Mouse (Mus musculus): ENCODE measurements around the gene Il20rb.

Gene Il20rb

DNA sequence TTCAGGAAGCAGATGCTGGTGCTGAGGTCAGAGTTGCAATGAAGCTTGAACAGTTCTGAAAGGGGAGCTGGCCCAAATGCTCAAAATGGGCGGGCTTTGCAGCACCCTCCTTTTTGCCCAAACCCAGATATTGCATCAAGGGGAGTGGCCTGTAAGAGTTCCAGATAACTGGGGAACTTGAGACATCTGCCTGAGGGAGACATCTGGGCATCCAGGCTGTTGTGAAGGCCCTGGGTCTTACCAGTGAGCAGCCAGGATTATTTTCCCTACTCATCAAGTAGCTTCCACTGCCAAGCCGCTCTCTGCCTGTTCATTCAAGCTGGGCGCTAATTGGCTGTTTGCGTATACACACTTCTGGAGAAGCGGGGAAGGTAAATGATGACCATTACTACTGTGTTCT, at the start of gene Il20rb:
Gene Il20rb (minus strand): TSS at position 358 of the 400 bp plus-strand sequence.
- DNase-seq (ENCODE audit: low spot score): no peak

DNA sequence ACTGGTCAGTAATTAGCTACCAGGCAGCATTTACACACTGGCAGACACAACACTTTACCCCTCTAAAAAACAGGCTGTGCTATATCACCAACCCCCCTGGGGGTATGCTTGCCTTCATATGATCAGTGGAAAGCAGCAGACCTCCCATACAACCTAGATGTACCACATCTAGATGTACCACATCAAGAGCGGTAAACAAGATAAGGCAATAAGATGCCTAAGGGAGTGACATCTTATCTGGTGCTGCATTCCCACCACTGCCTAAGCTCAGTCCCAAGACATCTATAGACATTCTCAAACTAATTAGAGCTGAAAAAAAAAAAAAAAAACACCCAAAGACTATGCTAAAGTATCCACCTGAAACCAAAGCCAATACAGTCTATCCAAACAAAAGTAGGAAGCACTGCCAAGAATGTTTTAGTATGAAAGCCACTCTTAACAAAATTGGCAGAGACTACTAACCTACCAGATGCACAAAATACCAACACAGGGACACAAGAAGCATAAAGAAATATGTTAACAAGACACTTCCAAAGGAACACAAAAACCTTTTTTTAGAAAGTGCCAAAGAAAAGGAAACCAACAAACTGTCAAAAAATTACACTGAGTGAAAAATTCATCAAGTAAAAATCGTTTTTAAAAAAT, 49.2 kb upstream of the Il20rb start:
- no peak for DNase-seq (ENCODE audit: low spot score)

DNA sequence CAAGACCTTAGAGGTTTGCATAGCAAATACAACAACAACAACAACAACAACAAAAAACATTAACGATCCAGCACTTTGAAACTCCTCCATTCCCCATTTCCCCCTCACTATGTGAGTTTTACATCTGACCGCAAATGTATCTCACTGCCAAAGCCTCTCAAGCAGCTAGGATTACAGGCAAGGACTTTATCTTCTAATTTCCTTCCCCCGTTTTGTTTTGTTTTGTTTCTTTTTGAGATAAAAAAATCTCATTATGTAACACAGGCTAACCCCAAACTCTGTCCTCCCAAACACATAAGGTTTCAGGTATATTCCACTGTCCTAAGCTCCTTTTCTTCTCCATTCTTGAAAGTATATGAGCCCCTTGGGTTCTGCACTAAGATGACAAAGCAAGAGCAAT, 48.1 kb upstream of the Il20rb start:
- DNase-seq (ENCODE audit: low spot score): no peak

DNA sequence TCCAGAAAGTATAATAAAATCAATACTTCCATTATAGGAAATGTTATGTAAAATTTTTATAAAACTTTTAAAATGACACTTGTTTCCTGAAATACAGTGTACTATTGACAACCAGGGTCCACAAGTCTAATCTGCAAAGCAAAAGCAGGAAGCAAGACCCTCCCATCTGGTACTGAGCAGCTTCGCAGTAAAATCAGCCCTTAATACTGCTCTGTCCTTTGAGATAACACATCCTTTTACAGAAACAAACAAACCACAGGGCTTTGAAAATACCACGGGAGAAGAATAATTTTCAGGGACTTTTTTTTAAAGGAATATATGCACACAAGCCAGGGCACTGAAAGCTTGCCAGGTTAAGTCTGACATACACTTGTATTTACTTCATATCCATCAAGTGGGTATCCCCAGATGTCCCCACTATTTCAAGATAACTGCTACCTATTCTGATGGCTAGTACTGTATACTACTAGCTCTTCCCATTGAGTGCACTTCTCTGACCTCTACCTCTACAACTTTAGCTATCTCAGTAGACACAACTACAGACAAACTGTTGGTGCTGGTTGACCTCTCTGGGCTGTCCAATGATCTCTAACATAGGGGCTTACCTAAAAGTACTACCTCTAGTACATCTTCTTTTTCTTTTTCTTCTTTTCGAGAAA, 46.4 kb upstream of the Il20rb start:
- no peak for DNase-seq (ENCODE audit: low spot score)

DNA sequence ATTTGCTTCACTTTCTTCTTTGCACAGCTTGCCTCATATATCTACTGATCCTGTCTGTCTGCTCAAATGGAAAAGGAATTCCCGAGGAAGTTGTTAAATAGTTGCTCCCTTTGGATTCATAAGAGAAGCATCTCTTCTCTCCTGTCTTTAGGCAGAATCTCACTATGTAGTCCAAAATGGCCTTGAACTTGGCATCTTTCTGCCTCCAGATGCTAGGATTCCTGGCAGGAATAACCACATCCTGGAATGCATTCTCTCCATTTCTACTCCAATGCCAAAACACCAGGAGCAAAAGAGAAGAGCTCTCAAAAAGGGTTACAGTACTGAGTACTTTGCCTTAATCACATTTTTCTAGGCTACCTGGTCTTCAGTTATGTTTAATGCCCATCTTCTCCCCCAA, 44.7 kb upstream of the Il20rb start:
- DNase-seq (ENCODE audit: low spot score): no peak

DNA sequence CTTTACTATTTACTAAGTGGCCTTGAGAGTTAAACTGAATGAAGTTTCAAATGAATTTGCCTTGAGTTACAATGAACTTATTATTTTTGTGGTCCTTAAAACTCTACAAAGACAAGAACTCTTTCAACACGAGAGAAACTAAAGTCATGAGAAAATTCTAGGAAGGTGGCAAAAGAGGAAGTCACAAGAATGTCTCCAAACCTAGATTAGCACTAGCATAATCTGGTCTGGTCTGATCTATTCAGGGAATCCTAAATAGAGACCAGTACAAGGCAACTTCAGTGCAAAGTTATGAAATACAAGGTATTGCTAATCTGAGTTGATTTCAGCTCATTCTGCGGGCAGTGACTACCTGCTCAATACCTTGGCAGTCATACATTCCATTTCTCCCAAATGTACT, 38.6 kb upstream of the Il20rb start:
- no peak for DNase-seq (ENCODE audit: low spot score)

DNA sequence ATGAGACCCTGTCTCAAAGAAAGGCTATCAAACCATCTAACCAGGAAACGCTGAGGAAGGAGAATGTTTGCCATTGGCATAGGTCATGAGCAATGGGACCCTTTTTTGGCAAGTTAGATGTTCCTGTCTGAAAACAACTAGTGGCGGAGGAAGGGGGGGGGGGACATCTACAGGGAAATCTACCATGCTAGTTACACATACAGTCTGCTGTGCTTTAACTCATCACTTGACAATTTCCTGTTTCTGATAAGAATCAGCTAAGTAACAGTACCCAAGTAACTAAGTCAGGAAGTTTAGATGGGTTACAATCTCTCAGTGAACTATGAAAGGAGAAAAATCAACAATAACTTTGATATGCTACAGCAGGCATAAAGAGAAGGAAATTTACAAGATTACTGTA, 35.4 kb upstream of the Il20rb start:
- DNase-seq (ENCODE audit: low spot score): no peak

DNA sequence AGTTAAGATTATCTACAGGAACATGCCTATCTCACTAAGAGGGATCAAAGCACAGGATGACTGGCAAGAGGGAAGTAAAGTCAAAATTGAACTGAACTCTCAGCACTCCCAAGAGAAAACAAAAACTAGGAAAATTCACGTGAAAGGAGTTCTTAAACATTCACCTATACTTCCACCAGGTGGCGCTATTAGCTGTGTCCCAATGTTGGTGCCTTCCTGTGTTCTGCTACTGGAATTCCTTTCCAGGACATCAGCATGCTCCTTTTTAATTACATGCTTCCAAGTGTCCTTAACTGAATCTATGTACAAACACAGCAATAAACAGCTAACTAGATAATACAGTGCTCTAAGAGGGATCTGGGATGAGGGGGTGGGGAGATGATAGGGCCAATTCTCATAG, 34.0 kb upstream of the Il20rb start:
- no peak for DNase-seq (ENCODE audit: low spot score)

DNA sequence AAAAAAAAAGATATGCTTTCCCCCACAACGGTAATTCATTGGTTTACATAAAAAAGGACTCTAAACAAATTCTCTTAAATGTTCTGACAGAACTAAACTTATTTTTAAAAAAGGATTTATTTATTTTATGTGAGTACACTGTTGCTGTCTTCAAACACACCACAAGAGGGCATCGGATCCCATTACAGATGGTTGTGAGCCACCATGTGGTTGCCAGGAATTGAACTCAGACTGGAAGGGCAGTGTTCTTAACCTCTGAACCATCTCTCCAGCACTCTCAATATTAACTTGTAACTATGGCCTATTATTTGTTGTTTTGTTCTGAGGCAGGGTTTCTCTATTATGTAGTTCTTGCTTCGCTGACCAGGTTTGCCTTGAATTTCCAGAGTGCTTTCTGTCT, 33.4 kb upstream of the Il20rb start:
- no peak for DNase-seq (ENCODE audit: low spot score)

DNA sequence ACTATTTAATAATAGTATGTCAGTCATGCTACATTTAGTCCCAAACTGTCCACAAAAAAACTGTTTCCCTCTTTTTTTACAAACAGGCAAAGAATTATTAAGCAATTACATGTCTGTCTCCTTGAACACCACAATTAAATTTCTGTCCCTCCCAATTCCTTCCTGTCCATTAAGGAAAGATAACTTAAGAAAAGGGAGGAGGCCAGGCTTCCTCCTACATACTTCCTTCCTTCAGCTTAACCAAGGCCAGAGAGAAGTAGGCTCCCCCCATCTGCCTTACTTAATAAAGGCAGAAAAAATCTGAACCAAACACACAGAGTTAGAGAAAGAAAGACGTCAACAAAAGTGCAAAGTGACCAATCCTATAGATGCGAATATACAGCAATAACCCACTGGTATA, 21.0 kb upstream of the Il20rb start:
- DNase-seq (ENCODE audit: low spot score): no peak

DNA sequence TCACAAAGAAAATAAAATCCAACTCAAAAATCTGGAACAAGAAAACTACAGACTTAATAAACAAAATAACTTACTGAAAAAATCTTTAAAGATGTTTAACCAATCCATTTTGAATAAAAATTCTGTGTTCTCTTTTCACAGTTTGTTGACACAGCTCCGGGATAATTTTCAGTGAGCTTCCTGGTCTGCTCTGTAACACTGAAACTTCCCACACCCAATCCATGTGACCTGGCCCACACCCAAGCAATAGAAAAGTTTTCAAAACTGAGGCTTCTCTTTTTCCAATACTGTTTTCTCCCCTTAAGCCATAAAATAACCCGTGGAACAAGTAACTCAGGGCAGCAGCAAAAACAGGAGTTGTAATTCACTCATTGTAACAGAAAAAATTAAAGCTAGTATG, 20.1 kb upstream of the Il20rb start:
- DNase-seq (ENCODE audit: low spot score): no peak

DNA sequence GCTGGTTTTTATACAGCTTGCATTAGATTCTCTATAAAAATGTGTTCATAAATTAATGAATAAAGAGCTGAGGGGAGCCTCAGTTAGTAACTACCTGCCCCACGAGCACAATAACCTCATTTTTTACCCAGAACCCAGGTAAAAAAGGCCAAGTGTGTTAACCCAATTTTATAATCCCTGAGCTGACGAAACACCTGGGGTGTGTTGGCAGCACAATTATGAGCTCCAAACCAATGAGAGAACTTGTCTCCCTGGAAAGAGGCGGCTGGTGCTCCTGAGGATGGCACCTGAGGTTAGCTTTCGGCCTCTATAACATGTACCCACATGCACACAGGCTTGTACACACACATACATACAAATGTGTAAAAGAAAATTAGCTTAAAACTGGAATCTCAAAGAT, 18.9 kb upstream of the Il20rb start:
- no peak for DNase-seq (ENCODE audit: low spot score)

DNA sequence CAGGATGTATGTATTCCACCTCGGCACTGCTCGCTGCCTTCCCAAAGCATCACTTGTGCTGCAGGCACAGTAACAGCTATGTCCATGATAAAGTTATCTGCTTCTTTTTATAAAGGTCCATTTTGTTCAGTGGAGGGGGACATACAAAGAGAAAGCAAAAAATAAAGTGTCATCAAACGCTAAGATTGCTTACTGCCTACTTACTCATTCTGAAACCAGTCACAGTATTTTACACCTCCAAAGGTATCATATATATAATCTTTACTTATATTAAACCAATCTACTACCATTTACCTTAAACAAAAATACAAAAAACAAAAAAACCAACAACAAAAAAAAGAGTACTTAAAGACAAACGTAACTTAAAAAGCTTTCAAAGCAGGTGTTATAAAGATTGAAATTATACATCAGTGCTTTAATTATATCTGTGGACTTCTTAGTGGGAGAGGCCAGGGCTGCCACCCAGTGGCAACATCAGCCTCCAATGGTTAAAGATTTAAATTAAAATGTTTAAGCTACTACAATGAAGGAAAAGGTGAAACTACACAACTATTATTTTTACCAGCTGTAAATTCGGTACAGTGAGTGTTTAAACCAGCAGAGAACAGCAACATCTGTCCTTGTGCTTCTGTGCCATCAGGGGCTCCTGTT, 7.1 kb upstream of the Il20rb start:
- DNase-seq (ENCODE audit: low spot score): no peak

DNA sequence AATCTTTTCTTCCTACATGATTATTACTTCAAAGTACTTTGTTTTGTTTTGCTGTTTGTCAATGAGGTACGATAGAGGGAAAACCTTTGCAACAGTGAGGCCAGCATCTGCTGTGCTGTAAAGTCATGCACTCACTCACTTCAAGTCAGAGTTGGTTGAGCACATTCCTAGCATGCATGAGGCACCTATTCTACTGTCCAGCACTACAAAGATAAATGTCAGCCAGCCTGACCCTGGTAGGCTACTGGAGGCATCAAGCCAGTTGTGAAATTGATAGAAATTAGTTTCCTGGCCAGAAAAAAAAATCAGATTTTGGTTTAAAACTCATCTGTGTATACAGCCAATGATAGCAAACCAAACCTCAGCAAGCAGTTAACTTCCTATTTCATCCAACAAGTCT, 4.8 kb upstream of the Il20rb start:
- no peak for DNase-seq (ENCODE audit: low spot score)

DNA sequence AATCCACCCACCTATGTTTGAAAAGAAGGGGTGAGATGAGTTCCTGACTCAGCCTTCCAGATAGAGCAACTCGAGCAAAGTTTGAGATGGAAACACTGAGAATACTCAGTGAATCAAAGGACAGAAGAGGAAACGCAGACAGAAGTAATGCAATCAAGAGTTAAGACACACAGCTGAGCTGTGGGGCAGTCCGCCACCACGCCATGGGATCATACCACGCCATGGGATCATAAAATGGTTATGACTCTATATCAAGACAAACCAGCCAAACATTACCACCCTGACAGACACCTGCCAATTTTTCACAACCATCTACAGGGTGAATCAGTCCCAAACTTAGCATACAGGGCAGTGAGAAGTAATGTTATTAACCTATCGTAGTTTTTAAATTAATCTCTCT, 2.4 kb upstream of the Il20rb start:
- DNase-seq (ENCODE audit: low spot score): no peak

DNA sequence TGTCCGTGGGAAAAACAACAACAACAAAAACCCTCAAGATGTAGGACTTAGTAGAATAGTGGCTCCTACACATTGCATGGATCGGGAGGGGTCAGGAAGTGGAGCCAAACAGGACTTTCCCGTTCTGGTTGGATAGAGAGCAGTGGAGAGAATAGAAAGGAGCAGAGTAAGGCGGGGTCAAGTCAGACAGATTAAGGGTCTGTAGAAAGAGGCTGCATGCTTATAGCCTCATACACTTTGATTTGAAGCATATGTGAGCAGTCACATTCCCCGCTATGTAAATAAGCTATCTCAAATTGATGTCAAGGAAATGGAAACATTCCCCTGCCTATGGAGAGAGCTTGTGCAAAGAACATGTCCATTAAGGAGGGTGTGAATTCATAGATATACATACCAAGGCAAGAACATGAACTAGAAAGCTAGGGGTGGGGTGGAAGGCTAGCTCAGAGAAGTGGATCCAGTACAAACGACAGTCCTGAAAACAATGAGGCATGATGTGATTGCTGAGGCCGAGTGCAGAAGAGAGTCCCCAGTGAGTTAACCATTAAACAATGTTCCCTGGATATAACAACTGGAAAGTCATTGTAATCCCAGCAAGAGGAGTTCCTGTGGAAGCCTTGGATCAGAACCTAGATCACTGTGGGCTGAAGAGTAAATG, 1.6 kb upstream of the Il20rb start:
- DNase-seq (ENCODE audit: low spot score): no peak

DNA sequence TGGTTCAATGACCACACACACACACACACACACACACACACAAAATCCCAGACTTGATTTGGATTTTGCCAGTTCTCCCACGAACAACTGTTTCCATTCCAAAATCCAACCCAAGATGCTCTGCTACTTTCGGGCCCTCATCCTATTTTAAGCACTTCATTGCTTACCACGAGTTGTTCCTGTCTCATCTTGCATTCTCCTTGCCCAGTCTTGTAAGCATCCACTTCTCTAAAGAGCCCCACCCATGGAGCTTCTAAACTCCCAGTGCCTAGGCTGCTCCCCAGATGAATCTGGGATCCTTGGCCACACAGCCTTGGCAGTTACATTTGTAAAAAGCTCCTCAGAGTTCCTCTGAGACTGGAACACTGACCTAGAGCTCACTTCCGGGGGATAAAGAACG, 3.3 kb downstream of the Il20rb start:
- no peak for DNase-seq (ENCODE audit: low spot score)

DNA sequence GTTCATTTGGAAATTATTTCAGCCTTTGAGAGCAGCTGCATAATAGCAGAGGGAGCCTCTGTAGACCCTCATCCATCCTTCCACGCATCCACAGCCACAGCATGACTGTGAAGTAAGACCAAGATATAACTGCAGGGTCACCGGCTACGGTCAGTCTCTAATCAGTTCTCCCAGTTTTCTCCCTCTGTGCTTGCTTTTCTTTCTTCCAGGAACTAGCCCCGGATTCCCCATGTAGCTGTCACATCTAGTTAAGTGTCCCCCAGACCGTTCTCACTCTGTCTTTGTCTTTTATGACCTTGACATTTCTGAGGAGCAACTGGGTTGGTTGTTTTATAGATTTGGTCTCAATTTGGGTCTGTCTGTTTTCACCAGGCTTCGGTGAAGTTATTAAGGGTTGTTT, 5.0 kb downstream of the Il20rb start:
- no peak for DNase-seq (ENCODE audit: low spot score)

DNA sequence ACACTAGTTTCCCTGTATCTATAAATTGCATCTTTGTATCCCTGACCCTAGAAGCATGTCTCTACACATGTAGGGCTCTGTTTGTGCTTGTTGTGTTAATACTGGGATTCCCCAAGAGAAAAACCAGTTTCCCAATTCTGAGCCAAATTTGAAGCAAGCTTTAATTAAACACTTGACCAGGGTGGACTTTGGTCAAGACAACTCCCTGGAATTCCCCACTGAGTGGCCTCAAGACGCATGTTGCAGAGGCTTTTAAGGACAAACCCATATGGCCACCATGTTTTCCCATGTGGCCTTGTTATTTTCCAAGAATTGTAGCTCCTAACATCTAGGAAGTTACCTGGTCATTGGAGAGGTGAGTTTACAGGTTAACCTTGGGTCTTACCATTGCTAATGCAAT, 12.5 kb downstream of the Il20rb start:
- DNase-seq (ENCODE audit: low spot score): no peak

DNA sequence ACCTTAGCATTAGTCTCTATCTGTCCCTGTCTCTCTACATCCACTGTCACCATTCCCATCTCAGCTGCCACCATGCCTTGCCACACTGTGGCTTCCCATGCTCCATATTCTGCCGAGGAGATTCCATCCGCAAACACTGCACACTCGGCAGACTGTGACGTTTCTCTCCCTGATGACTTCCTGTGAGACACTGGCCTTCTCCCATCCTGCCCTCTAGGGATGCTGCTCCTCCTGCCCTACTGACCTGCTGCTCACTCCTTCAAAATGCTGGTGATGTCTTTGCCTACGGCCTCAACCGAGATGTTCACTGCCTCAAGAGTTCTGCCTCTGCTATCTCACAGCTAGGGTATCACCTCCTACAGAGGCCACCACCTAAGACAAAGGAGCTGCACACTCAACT, 13.2 kb downstream of the Il20rb start:
- no peak for DNase-seq (ENCODE audit: low spot score)

DNA sequence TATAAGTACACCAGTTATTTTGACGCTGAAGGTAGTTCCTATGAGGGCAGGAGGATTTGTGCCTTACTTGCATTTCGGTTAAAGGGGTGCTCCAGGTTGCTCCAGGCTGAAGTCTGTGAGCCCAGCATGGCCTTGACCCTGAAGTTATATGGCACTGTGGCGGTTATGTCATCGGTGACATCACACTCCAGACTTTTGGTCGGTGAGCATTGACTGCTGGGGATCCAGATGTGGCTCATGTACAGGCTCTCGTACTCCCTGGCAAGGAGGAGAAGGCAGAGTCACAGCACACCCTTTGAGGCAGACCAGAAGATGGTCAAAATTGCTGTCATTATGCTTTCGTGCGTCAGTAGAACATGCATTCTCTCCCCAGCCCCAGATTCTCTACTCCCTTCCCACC, 13.7 kb downstream of the Il20rb start:
- no peak for DNase-seq (ENCODE audit: low spot score)

DNA sequence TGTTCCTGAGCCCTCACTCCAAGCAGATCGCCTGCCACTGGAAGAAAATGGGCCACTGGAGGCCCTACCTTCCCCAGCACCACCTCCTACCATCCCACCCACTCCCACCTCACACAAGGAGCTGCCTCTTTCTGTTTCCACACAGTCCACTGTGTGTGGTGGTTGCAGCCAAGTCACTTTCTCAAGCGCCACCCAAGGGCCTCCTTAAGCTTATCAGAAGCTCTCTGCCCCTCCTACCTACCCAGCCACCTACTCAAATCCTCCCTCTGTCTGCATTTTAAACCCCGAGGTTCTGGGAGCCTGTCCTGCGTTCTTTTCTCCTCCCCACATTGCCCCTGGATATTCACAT, 15.0 kb downstream of the Il20rb start:
- no peak for DNase-seq (ENCODE audit: low spot score)

DNA sequence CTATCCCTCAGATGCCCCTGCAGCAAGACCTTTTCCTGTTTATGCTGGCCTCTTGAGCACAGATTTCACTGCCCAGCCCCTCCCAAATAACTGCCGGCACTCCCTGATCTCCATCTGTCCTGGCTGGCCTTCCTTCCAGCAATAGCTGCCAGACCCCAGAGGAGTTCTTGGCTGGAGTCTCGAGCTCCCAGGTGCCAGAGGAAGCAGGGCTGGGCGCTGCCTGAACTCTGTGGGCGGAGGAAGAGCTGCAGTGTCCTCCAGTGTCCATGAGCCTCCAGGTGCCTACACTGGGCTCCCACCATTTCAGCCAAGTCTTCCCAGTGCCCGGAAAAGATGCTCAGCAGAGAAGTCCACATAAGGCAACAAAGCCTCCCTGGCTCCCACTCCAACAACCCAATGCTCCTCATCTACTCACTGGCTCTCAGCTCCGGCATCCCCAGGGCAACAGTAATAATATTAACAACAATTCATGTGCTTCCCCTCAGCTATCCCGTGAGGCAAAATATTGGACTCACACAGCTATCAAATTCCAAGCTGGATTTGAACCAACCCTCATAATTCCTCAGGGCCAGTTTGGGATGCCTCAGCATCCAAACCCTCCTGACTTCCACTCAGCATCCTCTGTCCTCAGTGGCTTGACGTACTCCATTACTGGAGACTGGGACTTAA, 15.5 kb downstream of the Il20rb start:
- no peak for DNase-seq (ENCODE audit: low spot score)

All from urinary bladder, postnatal 10 days (tissue).